9 mouse cellular contexts compared by ENCODE assay signal in genomic region chr14:35110928-35111327, GRCm38 (mm10).
DNase-seq lines count a peak whose midpoint lies in the region; ATAC-seq lines count a peak whose summit lies in the region.
"Had no signal": no experiment of that assay in that cellular context is flagged by ENCODE, and none has a peak within 500 bp of the region (broad histone marks: within the 10 kb centered on the region; RNA-seq: fewer than 3 reads in every experiment).

No protein-coding gene starts in this region.

- no peaks in the 10 kb centered on the region for H3K27me3 ChIP-seq in hindbrain, embryonic 11.5 days (ENCODE audit: control insufficient read depth, insufficient read depth, low read length)
- no peaks in the 10 kb centered on the region for H3K27me3 ChIP-seq in hindbrain, embryonic 13.5 days
- H3K27me3 ChIP-seq in forebrain, embryonic 15.5 days = no peaks in the 10 kb centered on the region
- H3K27me3 ChIP-seq: heart, embryonic 15.5 days had no signal

- no peaks in the 10 kb centered on the region for H3K4me1 ChIP-seq in hindbrain, embryonic 11.5 days (replicated peaks; ENCODE audit: control insufficient read depth, insufficient read depth, low read length)
- peaks cover 21% of the 10 kb centered on the region for H3K4me1 ChIP-seq in hindbrain, embryonic 13.5 days (replicated peaks)
- peaks cover 20% of the 10 kb centered on the region for H3K4me1 ChIP-seq in forebrain, embryonic 15.5 days
- H3K4me1 ChIP-seq: heart, embryonic 15.5 days had no signal

- no peaks in the 10 kb centered on the region for H3K36me3 ChIP-seq in hindbrain, embryonic 11.5 days (ENCODE audit: control insufficient read depth, insufficient read depth, low read length)
- no peaks in the 10 kb centered on the region for H3K36me3 ChIP-seq in hindbrain, embryonic 13.5 days
- H3K36me3 ChIP-seq in forebrain, embryonic 15.5 days = no peaks in the 10 kb centered on the region
- H3K36me3 ChIP-seq: heart, embryonic 15.5 days had no signal

- peak; percentile 53; the same call in 1 of the 2 replicates for ATAC-seq in hindbrain, embryonic 11.5 days (ENCODE audit: low FRiP score)
- ATAC-seq in hindbrain, embryonic 13.5 days (ENCODE audit: low FRiP score) = no peak
- ATAC-seq in forebrain, embryonic 15.5 days (replicated peaks) = peak; percentile 27; the same call in 1 of the 2 replicates

- 82% methylated on average over 1 of the region's 1 CpGs for WGBS in hindbrain, embryonic 11.5 days
- 63% methylated on average over 1 of the region's 1 CpGs for WGBS in hindbrain, embryonic 13.5 days
- 42% methylated on average over 1 of the region's 1 CpGs for WGBS in forebrain, embryonic 15.5 days

- H3K27ac ChIP-seq in hindbrain, embryonic 11.5 days (ENCODE audit: low read depth, low read length) = no peak overlapping the region
- no peak overlapping the region for H3K27ac ChIP-seq in hindbrain, embryonic 13.5 days
- no peak overlapping the region for H3K27ac ChIP-seq in forebrain, embryonic 15.5 days (replicated peaks)
- H3K27ac ChIP-seq: heart, embryonic 15.5 days had no signal

- no peak overlapping the region for H3K4me2 ChIP-seq in hindbrain, embryonic 11.5 days (replicated peaks; ENCODE audit: low read depth, low read length)
- no peak overlapping the region for H3K4me2 ChIP-seq in hindbrain, embryonic 13.5 days
- no peak overlapping the region for H3K4me2 ChIP-seq in forebrain, embryonic 15.5 days (replicated peaks)
- H3K4me2 ChIP-seq: heart, embryonic 15.5 days had no signal

- DNase-seq in hindbrain, embryonic 11.5 days (ENCODE audit: low spot score) = peak; percentile 56
- peak; percentile 8 for DNase-seq in urinary bladder, postnatal 14 days (ENCODE audit: low spot score)
- no peak for DNase-seq in urinary bladder, postnatal 10 days (ENCODE audit: low spot score)
- no peak for DNase-seq in adipocyte (ENCODE audit: low spot score)
- no peak for DNase-seq in ovary, postnatal 10 days (ENCODE audit: low spot score)
- DNase-seq in urinary bladder, postnatal 36 days (ENCODE audit: low spot score in 2 of 2) = no peak

- no peak overlapping the region for H3K9ac ChIP-seq in hindbrain, embryonic 11.5 days (ENCODE audit: low read depth, low read length)
- no peak overlapping the region for H3K9ac ChIP-seq in hindbrain, embryonic 13.5 days
- H3K9ac ChIP-seq in forebrain, embryonic 15.5 days (replicated peaks) = no peak overlapping the region
- H3K9ac ChIP-seq: heart, embryonic 15.5 days had no signal

- H3K9me3 ChIP-seq in hindbrain, embryonic 11.5 days (ENCODE audit: control insufficient read depth, low read length) = no peaks in the 10 kb centered on the region
- H3K9me3 ChIP-seq in hindbrain, embryonic 13.5 days = no peaks in the 10 kb centered on the region
- H3K9me3 ChIP-seq in forebrain, embryonic 15.5 days = no peaks in the 10 kb centered on the region
- H3K9me3 ChIP-seq: heart, embryonic 15.5 days had no signal

- H3K4me3 ChIP-seq in hindbrain, embryonic 11.5 days (ENCODE audit: low read depth, low read length) = no peak overlapping the region
- H3K4me3 ChIP-seq in hindbrain, embryonic 13.5 days = no peak overlapping the region
- H3K4me3 ChIP-seq in forebrain, embryonic 15.5 days = no peak overlapping the region
- H3K4me3 ChIP-seq: heart, embryonic 15.5 days had no signal

Comparison
In these comparisons a context has a peak if more than half of its experiments do, and no peak if none do; other contexts are left out.
1. DNase-seq: peak in hindbrain, embryonic 11.5 days (single experiment) and urinary bladder, postnatal 14 days (single experiment); none in urinary bladder, postnatal 10 days (single experiment), adipocyte (single experiment), ovary, postnatal 10 days (single experiment) and urinary bladder, postnatal 36 days (0 of 2).